Comparison of ENCODE assay signal across 8 mouse cellular contexts in genomic region chr14:57729975-57730499, GRCm38 (mm10). TPM values are rescaled to one million over a fixed set of nuclear protein-coding genes. Genes with fewer than 3 reads are reported as not detected.
DNase-seq lines count a peak whose midpoint lies in the region; ATAC-seq lines count a peak whose summit lies in the region.

No protein-coding gene starts in this region.

- peaks cover 5% of the 10 kb centered on the region; the same call in 1 of the 2 replicates for H3K9me3 ChIP-seq in midbrain, embryonic 10.5 days (replicated peaks)
- H3K9me3 ChIP-seq in midbrain, embryonic 11.5 days (ENCODE audit: control insufficient read depth, low read length): no peaks in the 10 kb centered on the region
- 0 out of 2 replicates have a peak, but pooled peaks cover 8% of the 10 kb centered on the region for H3K9me3 ChIP-seq in forebrain, embryonic 13.5 days (replicated peaks)
- H3K9me3 ChIP-seq in hindbrain, embryonic 13.5 days: no peaks in the 10 kb centered on the region
- H3K9me3 ChIP-seq in liver, embryonic 11.5 days (ENCODE audit: control insufficient read depth, low read length): no peaks in the 10 kb centered on the region
- no peaks in the 10 kb centered on the region for H3K9me3 ChIP-seq in neural tube, embryonic 14.5 days (ENCODE audit: control insufficient read depth, low read length)

- peaks cover 19% of the 10 kb centered on the region for H3K4me1 ChIP-seq in midbrain, embryonic 10.5 days
- peaks cover 3% of the 10 kb centered on the region; the same call in 1 of the 2 replicates for H3K4me1 ChIP-seq in midbrain, embryonic 11.5 days (ENCODE audit: control insufficient read depth, insufficient read depth, low read length)
- H3K4me1 ChIP-seq in forebrain, embryonic 13.5 days: peaks cover 37% of the 10 kb centered on the region
- peaks cover 38% of the 10 kb centered on the region for H3K4me1 ChIP-seq in hindbrain, embryonic 13.5 days (replicated peaks)
- H3K4me1 ChIP-seq in liver, embryonic 11.5 days (replicated peaks; ENCODE audit: control insufficient read depth, insufficient read depth, low read length): peaks cover 3% of the 10 kb centered on the region; the same call in 1 of the 2 replicates
- peaks cover 9% of the 10 kb centered on the region; the same call in 1 of the 2 replicates for H3K4me1 ChIP-seq in neural tube, embryonic 14.5 days (ENCODE audit: control insufficient read depth, insufficient read depth, low read length)

- H3K4me2 ChIP-seq in midbrain, embryonic 11.5 days: no peak overlapping the region
- H3K4me2 ChIP-seq in forebrain, embryonic 13.5 days: no peak overlapping the region
- H3K4me2 ChIP-seq in hindbrain, embryonic 13.5 days: no peak overlapping the region
- H3K4me2 ChIP-seq in liver, embryonic 11.5 days: no peak overlapping the region
- no peak overlapping the region for H3K4me2 ChIP-seq in neural tube, embryonic 14.5 days (ENCODE audit: low read depth, low read length)

- no peak for DNase-seq in midbrain, embryonic 10.5 days (ENCODE audit: low spot score)
- DNase-seq in midbrain, embryonic 11.5 days (ENCODE audit: low spot score, missing footprints): no peak
- no peak for DNase-seq in liver, embryonic 11.5 days (ENCODE audit: low spot score)
- no peak for DNase-seq in cerebellum, adult 8-10 months
- DNase-seq in frontal cortex, adult 2 months (ENCODE audit: extremely low spot score in 1 of 2, low spot score in 1 of 2): no peak

- WGBS in midbrain, embryonic 10.5 days: 83% methylated on average over 5 of the region's 5 CpGs
- 78% methylated on average over 5 of the region's 5 CpGs for WGBS in midbrain, embryonic 11.5 days
- 55% methylated on average over 5 of the region's 5 CpGs for WGBS in forebrain, embryonic 13.5 days
- 37% methylated on average over 5 of the region's 5 CpGs for WGBS in hindbrain, embryonic 13.5 days
- 48% methylated on average over 5 of the region's 5 CpGs for WGBS in liver, embryonic 11.5 days
- 37% methylated on average over 5 of the region's 5 CpGs for WGBS in neural tube, embryonic 14.5 days

- no peak for ATAC-seq in midbrain, embryonic 11.5 days (ENCODE audit: low FRiP score)
- ATAC-seq in forebrain, embryonic 13.5 days: peak; percentile 34; the same call in 1 of the 2 replicates
- ATAC-seq in hindbrain, embryonic 13.5 days (ENCODE audit: low FRiP score): peak; percentile 83
- ATAC-seq in liver, embryonic 11.5 days (replicated peaks; ENCODE audit: low FRiP score): no peak; the same call in 1 of the 2 replicates
- ATAC-seq in neural tube, embryonic 14.5 days (ENCODE audit: low read depth): peak; percentile 82

- H3K4me3 ChIP-seq in midbrain, embryonic 10.5 days: no peak overlapping the region
- H3K4me3 ChIP-seq in midbrain, embryonic 11.5 days (ENCODE audit: low read depth, low read length): no peak overlapping the region
- H3K4me3 ChIP-seq in forebrain, embryonic 13.5 days: no peak overlapping the region
- H3K4me3 ChIP-seq in hindbrain, embryonic 13.5 days: no peak overlapping the region
- H3K4me3 ChIP-seq in liver, embryonic 11.5 days (ENCODE audit: low read depth, low read length): no peak overlapping the region
- H3K4me3 ChIP-seq in neural tube, embryonic 14.5 days (ENCODE audit: low read depth, low read length): no peak overlapping the region

- no peaks in the 10 kb centered on the region for H3K27me3 ChIP-seq in midbrain, embryonic 10.5 days (ENCODE audit: low read depth, poor library complexity, severe bottlenecking)
- H3K27me3 ChIP-seq in midbrain, embryonic 11.5 days (ENCODE audit: control insufficient read depth, insufficient read depth, low read length): no peaks in the 10 kb centered on the region
- no peaks in the 10 kb centered on the region for H3K27me3 ChIP-seq in forebrain, embryonic 13.5 days
- no peaks in the 10 kb centered on the region for H3K27me3 ChIP-seq in hindbrain, embryonic 13.5 days
- H3K27me3 ChIP-seq in liver, embryonic 11.5 days (replicated peaks; ENCODE audit: control insufficient read depth, insufficient read depth, low read length): no peaks in the 10 kb centered on the region
- no peaks in the 10 kb centered on the region for H3K27me3 ChIP-seq in neural tube, embryonic 14.5 days (ENCODE audit: control insufficient read depth, insufficient read depth, low read length)

- peaks cover 67% of the 10 kb centered on the region for H3K36me3 ChIP-seq in midbrain, embryonic 10.5 days
- H3K36me3 ChIP-seq in midbrain, embryonic 11.5 days (ENCODE audit: control insufficient read depth, insufficient read depth, low read length): no peaks in the 10 kb centered on the region
- H3K36me3 ChIP-seq in forebrain, embryonic 13.5 days (ENCODE audit: poor library complexity, severe bottlenecking): peaks cover 9% of the 10 kb centered on the region
- H3K36me3 ChIP-seq in hindbrain, embryonic 13.5 days: peaks cover 7% of the 10 kb centered on the region; the same call in 1 of the 2 replicates
- peaks cover 5% of the 10 kb centered on the region; the same call in 1 of the 2 replicates for H3K36me3 ChIP-seq in liver, embryonic 11.5 days (ENCODE audit: control insufficient read depth, insufficient read depth, low read length)
- H3K36me3 ChIP-seq in neural tube, embryonic 14.5 days (ENCODE audit: control insufficient read depth, insufficient read depth, low read length): no peaks in the 10 kb centered on the region

- no peak overlapping the region for H3K9ac ChIP-seq in midbrain, embryonic 11.5 days (ENCODE audit: low read length)
- peak overlapping the region; percentile 21; the same call in 1 of the 2 replicates for H3K9ac ChIP-seq in forebrain, embryonic 13.5 days
- H3K9ac ChIP-seq in hindbrain, embryonic 13.5 days: peak overlapping the region; percentile 36
- H3K9ac ChIP-seq in liver, embryonic 11.5 days (ENCODE audit: low read depth, low read length): no peak overlapping the region
- H3K9ac ChIP-seq in neural tube, embryonic 14.5 days (replicated peaks; ENCODE audit: low read depth, low read length): no peak overlapping the region

- H3K27ac ChIP-seq in midbrain, embryonic 10.5 days (replicated peaks): peak overlapping the region; percentile 46
- no peak overlapping the region for H3K27ac ChIP-seq in midbrain, embryonic 11.5 days (ENCODE audit: low read depth, low read length)
- peak overlapping the region; percentile 57 for H3K27ac ChIP-seq in forebrain, embryonic 13.5 days
- H3K27ac ChIP-seq in hindbrain, embryonic 13.5 days: peak overlapping the region; percentile 61
- 0 out of 2 replicates have a peak overlapping the region, but pooled peaks have one; percentile 26 for H3K27ac ChIP-seq in liver, embryonic 11.5 days (ENCODE audit: low read depth, low read length)
- H3K27ac ChIP-seq in neural tube, embryonic 14.5 days (ENCODE audit: low read depth, low read length): peak overlapping the region; percentile 60

RNA-seq across cellular contexts. Expression of gene Gm49361, which starts 15.9 kb away (rescaled TPM):
- not detected in 2 replicates for polyA plus RNA-seq in midbrain, embryonic 10.5 days (2016; fragmentation: Nextera tagmentation; extraction: Ambion mirVana)
- polyA plus RNA-seq in midbrain, embryonic 11.5 days (2014; fragmentation: Nextera tagmentation; extraction: Ambion mirVana): not detected in 2 replicates
- polyA plus RNA-seq in forebrain, embryonic 13.5 days (2015; fragmentation: Nextera tagmentation; extraction: Ambion mirVana): not detected in 2 replicates
- not detected in 2 replicates for polyA plus RNA-seq in hindbrain, embryonic 13.5 days (2015; fragmentation: Nextera tagmentation; extraction: Ambion mirVana)
- not detected in 2 replicates for polyA plus RNA-seq in liver, embryonic 11.5 days (2014; fragmentation: Nextera tagmentation; extraction: Ambion mirVana)
- polyA plus RNA-seq in neural tube, embryonic 14.5 days (2014; fragmentation: Nextera tagmentation; extraction: Ambion mirVana): not detected in 2 replicates
- polyA plus RNA-seq in frontal cortex, adult 2 months (2012; rRNA removed): not detected in 2 replicates

RNA-seq across cellular contexts. Expression of gene Lats2, which starts 28.2 kb away (rescaled TPM):
- 16.8 TPM in 2 replicates for polyA plus RNA-seq in midbrain, embryonic 10.5 days (2016; fragmentation: Nextera tagmentation; extraction: Ambion mirVana)
- 10.7 and 11.2 TPM in 2 replicates for polyA plus RNA-seq in midbrain, embryonic 11.5 days (2014; fragmentation: Nextera tagmentation; extraction: Ambion mirVana)
- 7.8 and 8.3 TPM in 2 replicates for polyA plus RNA-seq in forebrain, embryonic 13.5 days (2015; fragmentation: Nextera tagmentation; extraction: Ambion mirVana)
- 9.6 and 10.5 TPM in 2 replicates for polyA plus RNA-seq in hindbrain, embryonic 13.5 days (2015; fragmentation: Nextera tagmentation; extraction: Ambion mirVana)
- 8.7 and 9.7 TPM in 2 replicates for polyA plus RNA-seq in liver, embryonic 11.5 days (2014; fragmentation: Nextera tagmentation; extraction: Ambion mirVana)
- 5.0 and 9.7 TPM in 2 replicates for polyA plus RNA-seq in neural tube, embryonic 14.5 days (2014; fragmentation: Nextera tagmentation; extraction: Ambion mirVana)
- 14.7 and 15.3 TPM in 2 replicates for polyA plus RNA-seq in frontal cortex, adult 2 months (2012; rRNA removed)

Comparison
In these comparisons a context has a peak if more than half of its experiments do, and no peak if none do; other contexts are left out.
1. ATAC-seq: peak in forebrain, embryonic 13.5 days (single experiment), hindbrain, embryonic 13.5 days (single experiment) and neural tube, embryonic 14.5 days (single experiment); none in midbrain, embryonic 11.5 days (single experiment) and liver, embryonic 11.5 days (single experiment).
2. H3K9ac ChIP-seq: peak in forebrain, embryonic 13.5 days (single experiment) and hindbrain, embryonic 13.5 days (single experiment); none in midbrain, embryonic 11.5 days (single experiment), liver, embryonic 11.5 days (single experiment) and neural tube, embryonic 14.5 days (single experiment).